Mouse (Mus musculus) cerebellum, adult 2 months (tissue): Measurements from ENCODE around the gene Ptk6. TPM values are rescaled to one million over a fixed set of nuclear protein-coding genes. Genes with fewer than 3 reads are reported as not detected.
A peak's percentile ranks its signal among the peaks of the same experiment; 100 is the strongest.

Experiments used
- DNase-seq, 2 experiments: peaks; one replicate each; pipeline ENCODE4 v3.0.0; 2021
- H3K27ac ChIP-seq: fragments of 200-500 bp; 2 replicates; pipeline ENCODE4 v1.5.1; 2012; ENCODE audit warnings: low read length, control low read depth, inconsistent platforms; ENCODE audit not compliant: insufficient read depth
- H3K27me3 ChIP-seq: fragments of 200-500 bp; 2 replicates; pipeline ENCODE4 v1.6.1; 2012; ENCODE audit warnings: inconsistent platforms, mild to moderate bottlenecking, low read length, moderate library complexity; ENCODE audit not compliant: control insufficient read depth, insufficient read depth
- H3K4me1 ChIP-seq: fragments of 200-500 bp; 2 replicates; pipeline ENCODE4 v1.6.1; 2011; ENCODE audit warnings: low read length; ENCODE audit not compliant: control insufficient read depth, insufficient read depth
- H3K4me3 ChIP-seq: fragments of 200-500 bp; replicated peaks from 2 replicates; pipeline ENCODE3; 2011; ENCODE audit warnings: mild to moderate bottlenecking, low read depth, low read length, control low read depth; ENCODE audit not compliant: insufficient read depth
- CTCF ChIP-seq: fragments of 200-500 bp; IDR thresholded peaks from 2 replicates; pipeline ENCODE4 v1.5.1; 2011; ENCODE audit warnings: low read depth, mild to moderate bottlenecking, control low read depth, low read length, moderate library complexity, borderline replicate concordance; ENCODE audit not compliant: insufficient read depth
- POLR2A ChIP-seq: fragments of 200-500 bp; IDR thresholded peaks from 2 replicates; pipeline ENCODE4 v1.6.1; 2011; ENCODE audit warnings: low read length, control low read depth, borderline replicate concordance; ENCODE audit not compliant: insufficient read depth
- WGBS: fragments of 180-500 bp; shearing (Covaris S2); methylation state at CpG from one replicate; pipeline ENCODE4 v1.1.7; 2018; 5-methylcytosine and 5-hydroxymethylcytosine counted together
- polyA plus RNA-seq: library from polyadenylated mRNA; depleted of rRNA; stranded (reverse); fragments of >200 nt; gene quantifications from 2 replicates; pipeline ENCODE4 v1.2.3, GENCODE M21; 2012

The Ptk6 gene
- polyA plus RNA-seq, 1 experiment, result 0.07 TPM

- Histone ChIP-seq H3K27ac (no peak overlapping the region), H3K4me3 (no peak overlapping the region), H3K4me1 (no peaks in the 10 kb centered on the region), H3K27me3 (no peaks in the 10 kb centered on the region)
- WGBS, result 82% methylated on average over 3 of the region's 3 CpGs
- DNase-seq, result no peak
- no peak for TF ChIP-seq CTCF
- no peak for TF ChIP-seq POLR2A
Measured at GRCm38 (mm10) chr2:181178015-181178414, 24.6 kb downstream of the Ptk6 start.

- H3K27ac ChIP-seq, result no peak overlapping the region
- no peak overlapping the region for H3K4me3 ChIP-seq
- no peak for DNase-seq
- no peaks in the 10 kb centered on the region for H3K4me1 ChIP-seq
- H3K27me3 ChIP-seq, result no peaks in the 10 kb centered on the region
- WGBS, result 90% methylated on average over 3 of the region's 3 CpGs
- TF ChIP-seq CTCF (no peak), POLR2A (no peak)
Measured at GRCm38 (mm10) chr2:181174646-181175045, 27.9 kb downstream of the Ptk6 start.

GRCm38 (mm10) chr2:181166469-181166868 is 36.1 kb downstream of the Ptk6 start:
- Histone ChIP-seq H3K4me1 (no peaks in the 10 kb centered on the region), H3K27me3 (no peaks in the 10 kb centered on the region), H3K27ac (no peak overlapping the region), H3K4me3 (no peak overlapping the region)
- TF ChIP-seq CTCF, result no peak
- DNase-seq, result no peak
- 81% methylated on average over 5 of the region's 5 CpGs for WGBS

GRCm38 (mm10) chr2:181160821-181161220 is 41.8 kb downstream of the Ptk6 start:
- WGBS, result 19% methylated on average over 4 of the region's 4 CpGs

GRCm38 (mm10) chr2:181159771-181160170 is 42.8 kb downstream of the Ptk6 start:
- Histone ChIP-seq H3K27me3 (no peaks in the 10 kb centered on the region), H3K4me3 (peak overlapping the region; percentile 20), H3K4me1 (peaks cover 24% of the 10 kb centered on the region), H3K27ac (peak overlapping the region; percentile 100)
- 2% methylated on average over 2 of the region's 2 CpGs for WGBS
- TF ChIP-seq CTCF, result no peak
- TF ChIP-seq POLR2A, result peak; percentile 22; the same call in 1 of the 2 replicates
- peak; percentile 77 to 85 for DNase-seq

More at GRCm38 (mm10) chr2:181160821-181161220, 41.8 kb downstream of the Ptk6 start:
- TF ChIP-seq POLR2A (no peak), CTCF (no peak)
- peak; percentile 38 to 44 for DNase-seq
- Histone ChIP-seq H3K4me3 (no peak overlapping the region), H3K27ac (no peak overlapping the region), H3K27me3 (no peaks in the 10 kb centered on the region), H3K4me1 (peaks cover 21% of the 10 kb centered on the region)

GRCm38 (mm10) chr2:181159091-181159514 is 43.5 kb downstream of the Ptk6 start:
- 5% methylated on average over 7 of the region's 7 CpGs for WGBS
- H3K4me1 ChIP-seq, result peaks cover 24% of the 10 kb centered on the region

GRCm38 (mm10) chr2:181158471-181158870 is 44.1 kb downstream of the Ptk6 start:
- Histone ChIP-seq H3K4me1 (peaks cover 29% of the 10 kb centered on the region), H3K27ac (peak overlapping the region; percentile 100)
- WGBS, result 42% methylated on average over 2 of the region's 2 CpGs

More at GRCm38 (mm10) chr2:181159091-181159514, 43.5 kb downstream of the Ptk6 start:
- Histone ChIP-seq H3K27ac (peak overlapping the region; percentile 100), H3K4me3 (peak overlapping the region; percentile 27), H3K27me3 (no peaks in the 10 kb centered on the region)
- no peak for TF ChIP-seq CTCF
- peak; percentile 39; the same call in 1 of the 2 replicates for TF ChIP-seq POLR2A
- peak; percentile 90 to 97 for DNase-seq

GRCm38 (mm10) chr2:181157716-181158302 is 44.8 kb downstream of the Ptk6 start:
- DNase-seq, result peak; percentile 50 to 60
- H3K4me3 ChIP-seq, result peak overlapping the region; percentile 90
- H3K27me3 ChIP-seq, result no peaks in the 10 kb centered on the region
- TF ChIP-seq POLR2A (no peak), CTCF (no peak)
- peaks cover 34% of the 10 kb centered on the region for H3K4me1 ChIP-seq
- H3K27ac ChIP-seq, result peak overlapping the region; percentile 100
- 35% methylated on average over 6 of the region's 6 CpGs for WGBS

More at GRCm38 (mm10) chr2:181158471-181158870, 44.1 kb downstream of the Ptk6 start:
- TF ChIP-seq POLR2A (no peak), CTCF (no peak)
- Histone ChIP-seq H3K4me3 (no peak overlapping the region), H3K27me3 (no peaks in the 10 kb centered on the region)
- DNase-seq, result peak; percentile 26 to 45
